Mouse (Mus musculus) thymus, postnatal 36 days (tissue): ENCODE measurements around the gene Cd68.
"Not testable (repeated sequence)": the region's sequence is repeated elsewhere in the genome, so short reads cannot be mapped to it uniquely, and the experiment has no call there.

Experiments
- DNase-seq, 2 experiments: peaks; one replicate each; pipeline ENCODE4 v3.0.0; 2022; ENCODE audit warnings: mixed read lengths in 2 of 2

Cd68 gene

GRCm38 (mm10) chr11:69622406-69622805, 43.5 kb downstream of the Cd68 start:
- DNase-seq: no peak

GRCm38 (mm10) chr11:69621571-69622268, 44.2 kb downstream of the Cd68 start, which contains the start of gene Sat2:
TSS of gene Sat2 (plus strand) at chr11:69622024.
- DNase-seq: no peak

DNA sequence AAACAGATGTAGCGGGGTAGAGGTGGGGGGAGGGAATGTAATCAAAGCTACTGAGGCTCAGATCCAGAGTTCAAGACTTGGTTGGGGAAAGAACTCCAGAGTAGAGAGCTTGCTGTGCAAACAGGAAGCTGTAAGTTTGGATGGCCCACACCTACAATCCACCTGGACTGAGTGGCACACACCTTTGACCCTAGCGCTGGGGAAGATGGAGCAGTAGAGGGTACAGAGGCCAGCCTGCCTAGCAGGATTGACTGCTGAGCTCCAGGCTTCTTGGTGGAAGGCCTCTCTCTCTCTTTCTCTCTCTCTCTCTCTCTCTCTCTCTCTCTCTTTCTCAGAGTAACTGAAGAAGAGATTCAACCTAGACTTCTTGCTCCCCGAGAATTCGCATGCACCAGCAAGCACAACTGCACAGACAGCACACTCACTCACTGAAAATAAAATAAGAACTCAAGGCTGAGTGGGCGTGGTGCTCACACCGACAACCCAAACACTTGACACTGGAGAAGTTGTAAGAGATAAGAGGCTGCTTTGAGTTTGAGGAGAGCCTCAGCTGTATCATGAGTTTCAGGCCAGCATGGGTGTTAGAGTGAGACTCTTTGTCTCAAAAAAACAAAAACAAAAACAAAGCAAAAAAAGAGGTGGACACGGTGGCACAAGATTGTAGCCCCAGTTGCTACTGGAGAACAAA, 45.4 kb downstream of the Cd68 start:
- no peak for DNase-seq

GRCm38 (mm10) chr11:69617805-69618204, 48.1 kb downstream of the Cd68 start, which contains the start of gene Shbg:
TSS of gene Shbg (minus strand) at chr11:69617905.
- DNase-seq: no peak

GRCm38 (mm10) chr11:69616781-69617180, 49.2 kb downstream of the Cd68 start:
- no peak for DNase-seq

DNA sequence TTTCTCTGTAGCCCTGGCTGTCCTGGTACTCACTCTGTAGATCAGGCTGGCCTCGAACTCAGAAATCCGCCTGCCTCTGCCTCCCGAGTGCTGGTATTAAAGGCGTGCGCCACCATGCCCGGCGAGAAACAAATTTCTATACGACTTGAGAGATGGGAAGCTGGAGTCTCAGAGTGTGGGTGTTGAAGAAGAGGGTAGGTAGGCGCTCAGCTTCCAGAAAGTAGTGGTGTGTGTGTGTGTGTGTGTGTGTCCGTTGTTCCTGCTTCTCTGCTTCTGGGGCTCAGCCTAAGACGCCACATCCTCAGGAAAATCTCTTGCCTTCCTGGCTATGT, 51.7 kb downstream of the Cd68 start:
- DNase-seq: not testable (repeated sequence)
